Mouse (Mus musculus) midbrain, embryonic 15.5 days (tissue): ENCODE measurements at regions not wholly inside any gene's neighbourhood (a gene's known extent, or its start where the extent isn't known, plus 50 kb on each side); places are given as distances from the start of the nearest gene placed in this dataset.

ENCODE experiments used
- ATAC-seq: fragments of 200-750 bp; cut with Nextera tagmentation; replicated peaks from 2 replicates; pipeline ENCODE4 v1.8.0; 2017; ENCODE audit warnings: moderate TSS enrichment
- H3K27ac ChIP-seq: fragments of 300-500 bp; sonication (generic); 2 replicates; pipeline ENCODE4 v1.5.1; 2015; ENCODE audit warnings: mild to moderate bottlenecking, inconsistent platforms
- H3K27me3 ChIP-seq: fragments of 300-500 bp; sonication (generic); replicated peaks from 2 replicates; pipeline ENCODE4 v1.6.1; 2015; ENCODE audit warnings: inconsistent platforms
- H3K36me3 ChIP-seq: fragments of 300-500 bp; sonication (generic); replicated peaks from 2 replicates; pipeline ENCODE4 v1.6.1; 2015; ENCODE audit warnings: inconsistent platforms
- H3K4me1 ChIP-seq: fragments of 300-500 bp; sonication (generic); 2 replicates; pipeline ENCODE4 v1.6.1; 2015; ENCODE audit warnings: inconsistent platforms
- H3K4me2 ChIP-seq: fragments of 300-500 bp; sonication (generic); 2 replicates; pipeline ENCODE4 v1.6.1; 2015; ENCODE audit warnings: inconsistent platforms, mild to moderate bottlenecking, moderate library complexity
- H3K4me3 ChIP-seq: fragments of 300-500 bp; sonication (generic); 2 replicates; pipeline ENCODE4 v1.5.1; 2015; ENCODE audit warnings: mild to moderate bottlenecking, inconsistent platforms
- H3K9ac ChIP-seq: fragments of 300-500 bp; sonication (generic); 2 replicates; pipeline ENCODE4 v1.6.1; 2015; ENCODE audit warnings: mild to moderate bottlenecking, inconsistent platforms
- H3K9me3 ChIP-seq: fragments of 300-500 bp; sonication (generic); 2 replicates; pipeline ENCODE4 v1.6.1; 2016; ENCODE audit warnings: inconsistent platforms
- WGBS: fragments of 180-500 bp; shearing (Covaris S2); methylation state at CpG from one replicate; pipeline ENCODE4 v1.1.7; 2015; ENCODE audit warnings: mixed read lengths; 5-methylcytosine and 5-hydroxymethylcytosine counted together

DNA sequence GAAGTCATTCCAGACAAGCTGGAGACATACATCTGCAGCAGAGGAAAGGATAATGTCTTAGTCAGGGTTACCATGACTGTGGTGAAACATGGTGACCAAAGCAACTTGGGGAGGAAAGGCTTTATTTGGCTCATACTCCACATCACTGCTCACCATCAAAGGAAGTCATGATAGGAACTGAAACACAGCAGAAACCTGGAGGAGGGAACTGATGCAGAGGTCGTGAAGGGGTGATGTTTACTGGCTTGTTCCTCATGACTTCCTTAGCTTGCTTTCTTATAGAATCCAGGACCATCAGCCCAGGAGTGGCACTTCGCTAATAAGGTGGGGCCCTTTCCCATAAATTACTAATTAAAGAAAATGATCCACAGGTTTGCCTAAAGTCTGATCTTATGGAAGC is 55.1 kb upstream of the Bod1l start:
- no peaks in the 10 kb centered on the region for H3K9me3 ChIP-seq
- H3K27ac ChIP-seq: no peak overlapping the region
- 78% methylated on average over 2 of the region's 2 CpGs for WGBS
- no peaks in the 10 kb centered on the region for H3K36me3 ChIP-seq
- H3K4me3 ChIP-seq: no peak overlapping the region
- ATAC-seq: no peak
- H3K4me2 ChIP-seq: no peak overlapping the region
- H3K9ac ChIP-seq: no peak overlapping the region
- H3K4me1 ChIP-seq: no peaks in the 10 kb centered on the region
- no peaks in the 10 kb centered on the region for H3K27me3 ChIP-seq

DNA sequence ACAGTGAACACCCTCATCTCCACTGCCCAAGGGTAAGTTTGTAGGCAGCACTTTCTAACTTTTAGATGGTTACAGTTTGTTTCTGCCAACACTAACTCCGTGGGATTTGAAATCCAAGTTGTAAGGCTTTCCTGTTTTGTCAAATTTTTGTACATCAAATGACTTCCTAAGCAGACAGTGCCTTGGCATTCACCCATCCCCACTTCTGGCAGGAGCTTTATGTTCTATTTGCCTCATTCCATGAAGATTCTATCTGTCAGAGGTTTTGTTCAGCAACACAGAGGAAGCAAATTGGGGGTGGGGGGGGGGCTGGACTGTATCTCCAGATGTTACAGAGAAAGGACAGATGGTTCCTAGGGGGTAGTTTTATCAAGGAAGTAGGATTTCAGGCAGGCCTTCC is 54.6 kb upstream of the Bod1l start:
- ATAC-seq: no peak
- H3K4me2 ChIP-seq: no peak overlapping the region
- H3K27me3 ChIP-seq: no peaks in the 10 kb centered on the region
- H3K9me3 ChIP-seq: no peaks in the 10 kb centered on the region
- H3K4me1 ChIP-seq: no peaks in the 10 kb centered on the region
- no peak overlapping the region for H3K9ac ChIP-seq
- WGBS: 68% methylated on average over 1 of the region's 1 CpGs
- no peak overlapping the region for H3K27ac ChIP-seq
- no peak overlapping the region for H3K4me3 ChIP-seq
- H3K36me3 ChIP-seq: no peaks in the 10 kb centered on the region
